Mouse (Mus musculus): ENCODE data around the gene Ubl5.

DNA sequence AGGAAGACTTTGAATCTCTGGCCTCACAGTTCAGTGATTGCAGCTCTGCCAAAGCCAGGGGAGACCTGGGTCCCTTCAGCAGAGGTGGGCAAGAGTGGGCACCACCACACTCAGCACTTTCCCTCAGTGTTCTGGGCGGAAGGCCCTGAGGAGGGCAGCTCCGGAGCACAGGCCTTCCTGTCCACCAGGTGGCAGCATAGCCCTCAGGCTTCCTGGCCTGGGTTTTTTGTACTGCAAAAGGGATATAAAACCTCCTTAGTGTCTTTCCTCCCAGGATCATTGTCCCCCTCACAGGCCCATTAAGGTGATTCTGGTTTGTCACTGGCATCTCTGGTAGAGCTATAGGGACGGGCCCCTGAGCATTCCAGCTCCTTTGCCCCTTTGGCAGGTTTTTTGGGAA, 19.6 kb downstream of the Ubl5 start:
- TF ChIP-seq CTCF (IDR thresholded peaks at IDR 0.05; ENCODE audit: borderline replicate concordance, insufficient read depth, low read depth, low read length) (peak; percentile 80), POLR2A (IDR thresholded peaks at IDR 0.05; ENCODE audit: borderline replicate concordance, insufficient read depth, low read length) (no peak)

Data from cerebellum, adult 2 months (tissue).